Comparison of ENCODE assay signal across 12 mouse cellular contexts in genomic region chr14:17090573-17090937, GRCm38 (mm10).
"Had no signal": no experiment of that assay in that cellular context is flagged by ENCODE, and none has a peak within 500 bp of the region (broad histone marks: within the 10 kb centered on the region; RNA-seq: fewer than 3 reads in every experiment).

No protein-coding gene starts in this region.

- DNase-seq: kidney, postnatal 14 days; left cerebral cortex, postnatal 4 days; lung, adult 18-20 months; right cerebral cortex, postnatal 4 days; spleen, adult 18-20 months; thymus, adult 18-20 months; thymus, postnatal 14 days had no signal

- H3K4me1 ChIP-seq: kidney, embryonic 15.5 days; limb, embryonic 13.5 days; neural tube, embryonic 15.5 days had no signal

- H3K36me3 ChIP-seq: kidney, embryonic 15.5 days; limb, embryonic 13.5 days; neural tube, embryonic 15.5 days had no signal

- H3K27me3 ChIP-seq: kidney, embryonic 15.5 days; limb, embryonic 13.5 days; neural tube, embryonic 15.5 days had no signal

- H3K4me3 ChIP-seq: kidney, embryonic 15.5 days; limb, embryonic 13.5 days; myocyte; neural tube, embryonic 15.5 days had no signal

- H3K4me2 ChIP-seq: kidney, embryonic 15.5 days; limb, embryonic 13.5 days; neural tube, embryonic 15.5 days had no signal

- H3K9me3 ChIP-seq: kidney, embryonic 15.5 days; limb, embryonic 13.5 days; neural tube, embryonic 15.5 days had no signal

- H3K27ac ChIP-seq: kidney, embryonic 15.5 days; limb, embryonic 13.5 days; liver, embryonic 14.5 days; neural tube, embryonic 15.5 days had no signal

- H3K9ac ChIP-seq: kidney, embryonic 15.5 days; limb, embryonic 13.5 days; liver, embryonic 14.5 days; neural tube, embryonic 15.5 days had no signal
